Mouse (Mus musculus) bone marrow, adult 2 months (tissue): ENCODE measurements around the gene Rfxank.

Source experiments
- CTCF ChIP-seq: fragments of 200-500 bp; IDR thresholded peaks from 2 replicates; pipeline ENCODE4 v1.5.1; 2011; ENCODE audit warnings: low read length, control low read depth; ENCODE audit not compliant: control insufficient read depth, insufficient read depth
- POLR2A ChIP-seq: fragments of 200-500 bp; IDR thresholded peaks from 2 replicates; pipeline ENCODE4 v1.6.1; 2011; ENCODE audit warnings: low read depth, mild to moderate bottlenecking, control low read depth, low read length, borderline replicate concordance; ENCODE audit not compliant: control insufficient read depth

DNA sequence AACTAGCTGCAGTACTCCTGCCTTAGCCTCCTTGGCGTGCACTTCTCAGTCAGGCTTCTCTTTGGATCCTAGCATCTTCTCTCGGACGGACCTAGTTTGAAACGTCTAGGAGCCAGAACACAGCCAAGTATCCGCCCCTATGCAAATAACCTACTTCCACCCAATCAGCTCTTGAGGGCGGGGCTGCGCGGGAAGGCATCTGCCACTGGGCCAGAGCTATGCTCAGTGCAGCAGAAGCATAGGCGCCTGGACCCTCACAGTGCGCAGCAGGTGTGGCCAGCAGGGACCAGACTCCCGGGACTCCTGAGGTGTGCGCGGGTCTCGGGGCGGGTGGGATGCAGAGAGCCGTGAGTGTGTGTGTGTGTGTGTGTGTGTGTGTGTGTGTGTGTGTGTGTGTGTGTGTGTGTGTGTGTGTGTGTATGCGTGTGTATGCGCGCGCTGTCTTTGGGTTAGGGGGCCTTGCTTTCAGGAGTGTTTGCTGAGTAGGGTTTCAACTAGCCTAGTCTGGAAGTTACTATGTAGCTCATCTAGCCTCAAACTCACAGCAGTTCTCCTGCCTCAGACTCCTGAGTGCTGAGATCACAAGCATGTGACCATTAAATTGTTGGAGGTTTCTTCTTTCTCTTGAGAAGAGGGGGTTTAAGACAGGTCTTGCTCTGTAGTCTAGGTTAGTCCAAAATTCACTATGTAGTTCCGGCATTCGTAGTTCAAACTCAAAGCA, 13.7 kb upstream of the Rfxank start:
- TF ChIP-seq POLR2A (peak; percentile 31; the same call in 1 of the 2 replicates), CTCF (no peak)
